Comparison of ENCODE assay signal across 8 mouse cellular contexts in genomic region chr5:93133445-93134244, GRCm38 (mm10). TPM values are rescaled to one million over a fixed set of nuclear protein-coding genes. Genes with fewer than 3 reads are reported as not detected.
DNase-seq lines count a peak whose midpoint lies in the region; ATAC-seq and TF ChIP-seq lines count a peak whose summit lies in the region.

No protein-coding gene starts in this region.

- peaks cover 46% of the 10 kb centered on the region for H3K4me1 ChIP-seq in intestine, embryonic 15.5 days (replicated peaks)
- peaks cover 4% of the 10 kb centered on the region; the same call in 1 of the 2 replicates for H3K4me1 ChIP-seq in midbrain, postnatal 0 days (ENCODE audit: insufficient read depth, low read length)

- DNase-seq in frontal cortex, postnatal 25 days (ENCODE audit: low spot score in 2 of 2): no peak
- peak; percentile 25 for DNase-seq in retina, adult 2 months (ENCODE audit: low read depth, low spot score)
- no peak for DNase-seq in retina, postnatal 1 day
- DNase-seq in midbrain, postnatal 0 days (ENCODE audit: low spot score): no peak
- no peak for DNase-seq in testis, postnatal 10 days (ENCODE audit: low spot score)
- DNase-seq in cerebellum, adult 9-11 months: no peak

- peak; percentile 78 for ATAC-seq in frontal cortex, adult (ENCODE audit: low TSS enrichment)
- ATAC-seq in intestine, embryonic 15.5 days: no peak
- ATAC-seq in midbrain, postnatal 0 days (ENCODE audit: low FRiP score): no peak

- H3K4me2 ChIP-seq in intestine, embryonic 15.5 days (replicated peaks): no peak overlapping the region; the same call in 1 of the 2 replicates
- peak overlapping the region; percentile 28 for H3K4me2 ChIP-seq in midbrain, postnatal 0 days (ENCODE audit: low read depth, low read length, poor library complexity, severe bottlenecking)

- no peak for TF ChIP-seq CTCF in midbrain, postnatal 0 days (IDR thresholded peaks at IDR 0.05)

- peak overlapping the region; percentile 18; the same call in 1 of the 2 replicates for H3K27ac ChIP-seq in intestine, embryonic 15.5 days
- peak overlapping the region; percentile 32 for H3K27ac ChIP-seq in midbrain, postnatal 0 days (ENCODE audit: low read depth, low read length)

- H3K36me3 ChIP-seq in intestine, embryonic 15.5 days: no peaks in the 10 kb centered on the region
- no peaks in the 10 kb centered on the region for H3K36me3 ChIP-seq in midbrain, postnatal 0 days (ENCODE audit: insufficient read depth, low read length)

- H3K9ac ChIP-seq in intestine, embryonic 15.5 days: no peak overlapping the region
- H3K9ac ChIP-seq in midbrain, postnatal 0 days (replicated peaks; ENCODE audit: low read length, poor library complexity, severe bottlenecking): no peak overlapping the region

- no peaks in the 10 kb centered on the region for H3K27me3 ChIP-seq in intestine, embryonic 15.5 days (replicated peaks)
- no peaks in the 10 kb centered on the region for H3K27me3 ChIP-seq in midbrain, postnatal 0 days (ENCODE audit: insufficient read depth, low read length)

- WGBS in intestine, embryonic 15.5 days: 36% methylated on average over 10 of the region's 10 CpGs
- WGBS in midbrain, postnatal 0 days: 13% methylated on average over 10 of the region's 10 CpGs

- H3K4me3 ChIP-seq in intestine, embryonic 15.5 days (replicated peaks): no peak overlapping the region
- no peak overlapping the region for H3K4me3 ChIP-seq in midbrain, postnatal 0 days (ENCODE audit: low read depth, low read length)

- no peaks in the 10 kb centered on the region for H3K9me3 ChIP-seq in intestine, embryonic 15.5 days
- H3K9me3 ChIP-seq in midbrain, postnatal 0 days (ENCODE audit: low read length): no peaks in the 10 kb centered on the region

RNA-seq across cellular contexts. Expression of gene Sept11, which starts 40.4 kb away (rescaled TPM):
- polyA plus RNA-seq in intestine, embryonic 15.5 days (2015; fragmentation: Nextera tagmentation; extraction: Ambion mirVana): 138 and 157 TPM in 2 replicates
- total RNA-seq in midbrain, postnatal 0 days (2014; rRNA removed): 95.9 and 100 TPM in 2 replicates
- polyA plus RNA-seq in midbrain, postnatal 0 days (2015; fragmentation: Nextera tagmentation; extraction: Ambion mirVana): 87.7 and 96.0 TPM in 2 replicates
